Mouse (Mus musculus): Measurements from ENCODE around the gene Eif1.

GRCm38 (mm10) chr11:100275466-100275865 lies 44.2 kb upstream of the Eif1 start:
- TF ChIP-seq POLR2A (IDR thresholded peaks at IDR 0.05; ENCODE audit: extremely low read depth, insufficient read depth, low read length) (no peak), CTCF (IDR thresholded peaks at IDR 0.05; ENCODE audit: extremely low read depth, insufficient read depth, low read length) (no peak)
